Mouse (Mus musculus): ENCODE data around the gene Taf6l. TPM values are rescaled to one million over a fixed set of nuclear protein-coding genes. Genes with fewer than 3 reads are reported as not detected.

Taf6l gene
- polyA plus RNA-seq, 1 experiment from 2014 or later = 9.7 TPM

GRCm38 (mm10) chr19:8755652-8756051 lies 30.6 kb downstream of the Taf6l start:
- Histone ChIP-seq H3K4me2 (replicated peaks; ENCODE audit: low read depth) (no peak overlapping the region), H3K4me1 (replicated peaks; ENCODE audit: control insufficient read depth, insufficient read depth) (no peaks in the 10 kb centered on the region), H3K36me3 (ENCODE audit: control insufficient read depth, insufficient read depth, low read length) (peaks cover 11% of the 10 kb centered on the region; the same call in 1 of the 2 replicates), H3K9ac (ENCODE audit: low read length) (no peak overlapping the region), H3K27me3 (ENCODE audit: control insufficient read depth, insufficient read depth, low read length) (no peaks in the 10 kb centered on the region), H3K27ac (replicated peaks) (no peak overlapping the region), H3K9me3 (ENCODE audit: control insufficient read depth, low read length) (no peaks in the 10 kb centered on the region), H3K4me3 (ENCODE audit: low read depth, low read length) (no peak overlapping the region)
- WGBS = 46% methylated on average over 3 of the region's 3 CpGs
- TF ChIP-seq EP300 (optimal IDR thresholded peaks at IDR 0.05) = no peak
- TF ChIP-seq CTCF (IDR thresholded peaks at IDR 0.05; ENCODE audit: low read depth) = no peak
- ATAC-seq (ENCODE audit: low FRiP score, low TSS enrichment) (no peak), DNase-seq (ENCODE audit: low spot score) (no peak)

- no peaks in the 10 kb centered on the region; the same call in 1 of the 2 replicates for H3K4me1 ChIP-seq (replicated peaks; ENCODE audit: control insufficient read depth, insufficient read depth)
- H3K9me3 ChIP-seq (ENCODE audit: control insufficient read depth, low read length) = no peaks in the 10 kb centered on the region
- no peak overlapping the region for H3K4me2 ChIP-seq (replicated peaks; ENCODE audit: low read depth)
- DNase-seq (ENCODE audit: low spot score) (no peak), ATAC-seq (ENCODE audit: low FRiP score, low TSS enrichment) (no peak)
- no peak overlapping the region for H3K27ac ChIP-seq (replicated peaks)
- no peak overlapping the region for H3K9ac ChIP-seq (ENCODE audit: low read length)
- TF ChIP-seq EP300 (optimal IDR thresholded peaks at IDR 0.05) = no peak
- peak; percentile 67 for TF ChIP-seq CTCF (IDR thresholded peaks at IDR 0.05; ENCODE audit: low read depth)
- no peak overlapping the region for H3K4me3 ChIP-seq (ENCODE audit: low read depth, low read length)
- no peaks in the 10 kb centered on the region for H3K27me3 ChIP-seq (ENCODE audit: control insufficient read depth, insufficient read depth, low read length)
- WGBS = 79% methylated on average over 2 of the region's 2 CpGs
- peaks cover 42% of the 10 kb centered on the region for H3K36me3 ChIP-seq (ENCODE audit: control insufficient read depth, insufficient read depth, low read length)
These were observed 38.8 kb downstream of the Taf6l start for GRCm38 (mm10) chr19:8747368-8747767.

GRCm38 (mm10) chr19:8745382-8745781 lies 40.8 kb downstream of the Taf6l start:
- H3K27ac ChIP-seq (replicated peaks) = no peak overlapping the region
- TF ChIP-seq CTCF (IDR thresholded peaks at IDR 0.05; ENCODE audit: low read depth) (no peak), EP300 (optimal IDR thresholded peaks at IDR 0.05) (no peak)
- no peak for ATAC-seq (ENCODE audit: low FRiP score, low TSS enrichment)
- no peaks in the 10 kb centered on the region for H3K27me3 ChIP-seq (ENCODE audit: control insufficient read depth, insufficient read depth, low read length)
- WGBS = 89% methylated on average over 1 of the region's 1 CpGs
- DNase-seq (ENCODE audit: low spot score) = no peak
- no peak overlapping the region for H3K4me2 ChIP-seq (replicated peaks; ENCODE audit: low read depth)
- H3K9me3 ChIP-seq (ENCODE audit: control insufficient read depth, low read length) = no peaks in the 10 kb centered on the region
- no peak overlapping the region for H3K4me3 ChIP-seq (ENCODE audit: low read depth, low read length)
- H3K36me3 ChIP-seq (ENCODE audit: control insufficient read depth, insufficient read depth, low read length) = peaks cover 35% of the 10 kb centered on the region
- no peak overlapping the region for H3K9ac ChIP-seq (ENCODE audit: low read length)
- H3K4me1 ChIP-seq (replicated peaks; ENCODE audit: control insufficient read depth, insufficient read depth) = peaks cover 2% of the 10 kb centered on the region; the same call in 1 of the 2 replicates

GRCm38 (mm10) chr19:8742176-8742575 lies 44.0 kb downstream of the Taf6l start:
- 8% methylated on average over 14 of the region's 14 CpGs for WGBS
- no peaks in the 10 kb centered on the region for H3K9me3 ChIP-seq (ENCODE audit: control insufficient read depth, low read length)
- H3K36me3 ChIP-seq (ENCODE audit: control insufficient read depth, insufficient read depth, low read length) = peaks cover 20% of the 10 kb centered on the region
- DNase-seq (ENCODE audit: low spot score) (peak; percentile 30), ATAC-seq (ENCODE audit: low FRiP score, low TSS enrichment) (no peak)
- peak overlapping the region; percentile 98 for H3K9ac ChIP-seq (ENCODE audit: low read length)
- peak overlapping the region; percentile 97 for H3K27ac ChIP-seq (replicated peaks)
- TF ChIP-seq CTCF (IDR thresholded peaks at IDR 0.05; ENCODE audit: low read depth) (no peak), EP300 (optimal IDR thresholded peaks at IDR 0.05) (no peak)
- H3K4me2 ChIP-seq (replicated peaks; ENCODE audit: low read depth) = peak overlapping the region; percentile 97
- H3K4me1 ChIP-seq (replicated peaks; ENCODE audit: control insufficient read depth, insufficient read depth) = peaks cover 2% of the 10 kb centered on the region; the same call in 1 of the 2 replicates
- H3K27me3 ChIP-seq (ENCODE audit: control insufficient read depth, insufficient read depth, low read length) = no peaks in the 10 kb centered on the region
- H3K4me3 ChIP-seq (ENCODE audit: low read depth, low read length) = peak overlapping the region; percentile 94

- DNase-seq (ENCODE audit: low spot score) = peak; percentile 96
- Histone ChIP-seq H3K36me3 (ENCODE audit: control insufficient read depth, insufficient read depth, low read length) (peaks cover 20% of the 10 kb centered on the region), H3K9me3 (ENCODE audit: control insufficient read depth, low read length) (no peaks in the 10 kb centered on the region), H3K4me1 (replicated peaks; ENCODE audit: control insufficient read depth, insufficient read depth) (peaks cover 2% of the 10 kb centered on the region; the same call in 1 of the 2 replicates), H3K27ac (replicated peaks) (peak within 1 kb of the TSS; percentile 97), H3K4me3 (ENCODE audit: low read depth, low read length) (peak within 1 kb of the TSS; percentile 94), H3K27me3 (ENCODE audit: control insufficient read depth, insufficient read depth, low read length) (no peaks in the 10 kb centered on the region), H3K4me2 (replicated peaks; ENCODE audit: low read depth) (peak within 1 kb of the TSS; percentile 97), H3K9ac (ENCODE audit: low read length) (peak within 1 kb of the TSS; percentile 98)
- peak; percentile 97 for ATAC-seq (ENCODE audit: low FRiP score, low TSS enrichment)
- under 1% methylated on average over 35 of the region's 36 CpGs for WGBS
- TF ChIP-seq EP300 (optimal IDR thresholded peaks at IDR 0.05) (no peak), CTCF (IDR thresholded peaks at IDR 0.05; ENCODE audit: low read depth) (peak; percentile 28; the same call in 1 of the 2 replicates)
These were observed 44.9 kb downstream of the Taf6l start, which contains the start of gene Stx5a for GRCm38 (mm10) chr19:8741243-8741869. TSS of gene Stx5a (plus strand) at chr19:8741413.

GRCm38 (mm10) chr19:8740603-8741002 lies 45.6 kb downstream of the Taf6l start, which contains the start of gene 1700092M07Rik:
TSS of gene 1700092M07Rik (plus strand) at chr19:8740718.
- ATAC-seq (ENCODE audit: low FRiP score, low TSS enrichment) (no peak; the same call in 1 of the 2 replicates), DNase-seq (ENCODE audit: low spot score) (no peak)
- no peaks in the 10 kb centered on the region for H3K27me3 ChIP-seq (ENCODE audit: control insufficient read depth, insufficient read depth, low read length)
- peaks cover 2% of the 10 kb centered on the region; the same call in 1 of the 2 replicates for H3K4me1 ChIP-seq (replicated peaks; ENCODE audit: control insufficient read depth, insufficient read depth)
- WGBS = 54% methylated on average over 14 of the region's 14 CpGs
- no peaks in the 10 kb centered on the region for H3K9me3 ChIP-seq (ENCODE audit: control insufficient read depth, low read length)
- H3K4me2 ChIP-seq (replicated peaks; ENCODE audit: low read depth) = peak within 1 kb of the TSS; percentile 51
- peak within 1 kb of the TSS; percentile 94 for H3K4me3 ChIP-seq (ENCODE audit: low read depth, low read length)
- TF ChIP-seq EP300 (optimal IDR thresholded peaks at IDR 0.05) = no peak
- TF ChIP-seq CTCF (IDR thresholded peaks at IDR 0.05; ENCODE audit: low read depth) = no peak
- H3K36me3 ChIP-seq (ENCODE audit: control insufficient read depth, insufficient read depth, low read length) = peaks cover 15% of the 10 kb centered on the region; the same call in 1 of the 2 replicates
- H3K9ac ChIP-seq (ENCODE audit: low read length) = peak within 1 kb of the TSS; percentile 98
- peak within 1 kb of the TSS; percentile 97 for H3K27ac ChIP-seq (replicated peaks)
